Mouse (Mus musculus) E14TG2a.4 (cell line): ENCODE measurements at regions not wholly inside any gene's neighbourhood (a gene's known extent, or its start where the extent isn't known, plus 50 kb on each side); places are given as distances from the start of the nearest gene placed in this dataset.

Experiments used
- CTCF ChIP-seq: conservative IDR thresholded peaks from 2 replicates; pipeline ENCODE4 v1.5.1; 2014; ENCODE audit warnings: low read length
- NANOG ChIP-seq: IDR thresholded peaks from 2 replicates; pipeline ENCODE4 v1.6.1; 2014; ENCODE audit warnings: borderline replicate concordance, low read length, mixed read lengths

DNA sequence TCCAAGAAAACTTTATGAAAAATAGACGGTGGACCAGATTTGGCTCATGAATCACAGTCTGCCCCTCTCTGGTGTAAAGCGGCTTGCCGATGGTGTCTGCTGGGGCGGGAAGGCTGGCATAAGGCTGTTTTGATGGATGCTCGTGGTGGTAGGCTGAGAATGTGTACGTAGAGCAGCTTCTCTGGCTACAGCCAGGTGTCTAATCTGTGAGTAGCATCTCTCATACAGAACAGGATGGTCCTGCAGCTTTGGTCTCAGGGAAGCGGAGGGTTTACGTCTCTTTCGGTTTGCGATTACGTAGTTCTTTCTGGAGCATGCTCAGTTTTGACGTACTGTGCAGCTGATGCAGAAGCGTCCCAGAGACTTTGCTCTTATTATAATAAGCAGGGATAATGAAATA lies 222.9 kb downstream of the Ppp4r2 start:
- no peak for TF ChIP-seq CTCF
- TF ChIP-seq NANOG, result no peak
